Mouse (Mus musculus) forebrain, postnatal 0 days (tissue): ENCODE data around the gene Dmrtc2. TPM values are rescaled to one million over a fixed set of nuclear protein-coding genes. Genes with fewer than 3 reads are reported as not detected.

Experiments used
- ATAC-seq: fragments of 200-750 bp; cut with Nextera tagmentation; 2 replicates; pipeline ENCODE4 v1.8.0; 2017; ENCODE audit warnings: mild to moderate bottlenecking, moderate library complexity
- DNase-seq: peaks from one replicate; pipeline ENCODE4 v3.0.0-alpha.2; 2015
- H3K27ac ChIP-seq: fragments of 300-500 bp; sonication (generic); 2 replicates; pipeline ENCODE4 v1.5.1; 2014; ENCODE audit warnings: low read depth, mild to moderate bottlenecking, antibody characterized with exemption, low read length, moderate library complexity, mixed read lengths
- H3K27me3 ChIP-seq: fragments of 300-500 bp; sonication (generic); 2 replicates; pipeline ENCODE4 v1.6.1; 2014; ENCODE audit warnings: mild to moderate bottlenecking, low read length, mixed read lengths; ENCODE audit not compliant: insufficient read depth
- H3K36me3 ChIP-seq: fragments of 300-500 bp; sonication (generic); 2 replicates; pipeline ENCODE4 v1.6.1; 2014; ENCODE audit warnings: mild to moderate bottlenecking, moderate library complexity; ENCODE audit not compliant: insufficient read depth
- H3K4me1 ChIP-seq: fragments of 300-500 bp; sonication (generic); 2 replicates; pipeline ENCODE4 v1.6.1; 2014; ENCODE audit warnings: antibody characterized with exemption; ENCODE audit not compliant: insufficient read depth
- H3K4me2 ChIP-seq: fragments of 300-500 bp; sonication (generic); 2 replicates; pipeline ENCODE4 v1.6.1; 2014; ENCODE audit warnings: low read depth, mild to moderate bottlenecking, moderate library complexity
- H3K4me3 ChIP-seq: fragments of 300-500 bp; sonication (generic); 2 replicates; pipeline ENCODE4 v1.5.1; 2014; ENCODE audit warnings: low read depth, low read length, mixed read lengths
- H3K9ac ChIP-seq: fragments of 300-500 bp; sonication (generic); 2 replicates; pipeline ENCODE4 v1.6.1; 2014; ENCODE audit warnings: mild to moderate bottlenecking
- H3K9me3 ChIP-seq: fragments of 300-500 bp; sonication (generic); 2 replicates; pipeline ENCODE4 v1.6.1; 2016; ENCODE audit warnings: low read length
- CTCF ChIP-seq: sonication (generic); IDR thresholded peaks from 2 replicates; pipeline ENCODE4 v1.5.1; 2016; ENCODE audit warnings: antibody characterized with exemption, control low read depth, low read depth
- WGBS: fragments of 180-500 bp; shearing (Covaris S2); extraction: QIAGEN DNeasy Blood & Tissue Kit; methylation state at CpG from one replicate; pipeline ENCODE4 v1.1.7; 2014; 5-methylcytosine and 5-hydroxymethylcytosine counted together
- polyA plus RNA-seq: library from polyadenylated mRNA; unstranded; fragments of >200 nt; fragmentation: Nextera tagmentation; extraction: Ambion mirVana; gene quantifications from 2 replicates; pipeline ENCODE4 v1.2.1, GENCODE M21; 2015
- total RNA-seq: library from RNA; depleted of rRNA; stranded (reverse); fragments of >200 nt; gene quantifications from 2 replicates; pipeline ENCODE4 v1.2.3, GENCODE M21; 2014

Gene Dmrtc2
- total and polyA plus RNA-seq, 2 experiments from 2014 or later = 0.28 TPM; not detected in 1

DNA sequence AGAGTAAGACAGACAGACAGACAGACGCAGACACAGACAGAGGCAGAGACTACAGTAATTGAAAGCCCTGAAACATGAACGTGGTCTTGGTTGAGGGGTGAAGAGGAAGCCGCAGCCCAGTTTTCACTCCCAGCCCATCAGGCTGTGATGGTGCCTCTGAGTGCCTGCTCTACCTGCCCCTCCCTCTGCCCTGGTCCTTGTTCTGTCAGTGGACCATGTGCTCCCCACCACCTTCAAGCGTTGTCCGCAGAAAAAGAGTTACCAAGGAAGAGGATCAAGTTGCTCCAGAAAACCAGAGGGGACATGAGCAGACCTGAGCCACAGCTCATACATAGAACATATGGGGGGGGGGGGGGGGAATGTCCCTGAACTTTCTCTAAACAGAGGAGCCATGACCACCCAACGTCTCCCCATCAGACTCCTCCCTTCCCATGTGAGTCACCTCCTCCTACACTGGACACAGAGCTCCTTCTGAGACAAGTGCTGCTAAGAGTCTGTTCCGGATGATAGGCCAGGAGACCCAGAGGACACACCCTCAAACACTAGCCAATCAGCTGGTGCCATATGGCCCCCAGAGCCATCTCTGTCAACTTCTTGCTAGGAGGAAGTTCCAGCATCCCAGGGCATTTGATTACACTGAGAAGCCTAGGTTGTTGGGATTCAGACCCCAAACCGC, 17.2 kb upstream of the Dmrtc2 start:
- TF ChIP-seq CTCF = no peak
- WGBS = 80% methylated on average over 8 of the region's 8 CpGs
- H3K9ac ChIP-seq = no peak overlapping the region
- no peak overlapping the region for H3K4me3 ChIP-seq
- H3K9me3 ChIP-seq = no peaks in the 10 kb centered on the region
- ATAC-seq (no peak), DNase-seq (no peak)
- H3K27ac ChIP-seq = no peak overlapping the region
- H3K27me3 ChIP-seq = no peaks in the 10 kb centered on the region
- no peaks in the 10 kb centered on the region for H3K36me3 ChIP-seq
- no peaks in the 10 kb centered on the region for H3K4me1 ChIP-seq
- H3K4me2 ChIP-seq = no peak overlapping the region

DNA sequence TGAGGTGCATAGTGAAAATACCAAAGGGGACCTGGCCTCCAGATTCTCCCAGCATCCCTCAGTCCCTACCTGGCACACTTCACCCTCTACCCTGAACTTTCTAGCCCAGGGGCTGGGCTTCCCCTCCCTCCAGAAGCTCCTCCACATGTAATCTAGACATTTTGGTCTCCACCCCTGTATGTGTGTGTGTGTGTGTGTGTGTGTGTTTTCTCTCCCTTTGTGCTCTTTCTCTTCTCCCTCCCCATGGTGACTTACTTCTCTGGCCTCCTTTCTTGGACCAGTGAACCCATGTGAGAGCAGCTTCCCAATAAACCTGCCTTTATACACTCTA, 16.7 kb upstream of the Dmrtc2 start:
- H3K4me2 ChIP-seq = no peak overlapping the region
- no peaks in the 10 kb centered on the region for H3K27me3 ChIP-seq
- no peak overlapping the region for H3K9ac ChIP-seq
- TF ChIP-seq CTCF = no peak
- H3K27ac ChIP-seq = no peak overlapping the region
- DNase-seq (no peak), ATAC-seq (no peak)
- no peaks in the 10 kb centered on the region for H3K36me3 ChIP-seq
- no peaks in the 10 kb centered on the region for H3K9me3 ChIP-seq
- no peaks in the 10 kb centered on the region for H3K4me1 ChIP-seq
- no peak overlapping the region for H3K4me3 ChIP-seq

DNA sequence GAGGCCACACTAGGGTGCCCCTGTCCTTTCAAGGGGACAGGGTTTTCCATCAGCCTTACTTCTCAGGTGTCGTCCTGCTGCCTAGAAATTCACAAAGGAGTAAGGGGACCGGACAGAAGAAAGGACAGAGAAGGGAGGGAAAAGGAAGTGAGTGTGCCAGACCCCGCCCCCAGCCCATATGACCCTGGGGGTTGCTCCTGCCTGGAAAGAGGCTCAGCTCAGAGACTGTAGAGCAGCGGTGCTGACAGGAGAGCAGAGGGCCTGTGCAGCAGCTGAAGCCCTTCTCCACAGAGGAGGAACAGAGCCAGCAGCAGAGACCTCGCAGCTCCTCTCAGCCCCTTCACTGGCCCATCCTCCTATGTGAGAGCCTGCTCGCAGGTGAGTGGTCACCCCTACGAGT, 16.2 kb upstream of the Dmrtc2 start:
- Histone ChIP-seq H3K4me2 (no peak overlapping the region), H3K9me3 (no peaks in the 10 kb centered on the region), H3K27ac (no peak overlapping the region), H3K9ac (no peak overlapping the region), H3K4me1 (no peaks in the 10 kb centered on the region), H3K27me3 (no peaks in the 10 kb centered on the region), H3K36me3 (no peaks in the 10 kb centered on the region), H3K4me3 (no peak overlapping the region)
- WGBS = 48% methylated on average over 7 of the region's 7 CpGs
- no peak for TF ChIP-seq CTCF
- no peak for ATAC-seq
- no peak for DNase-seq

DNA sequence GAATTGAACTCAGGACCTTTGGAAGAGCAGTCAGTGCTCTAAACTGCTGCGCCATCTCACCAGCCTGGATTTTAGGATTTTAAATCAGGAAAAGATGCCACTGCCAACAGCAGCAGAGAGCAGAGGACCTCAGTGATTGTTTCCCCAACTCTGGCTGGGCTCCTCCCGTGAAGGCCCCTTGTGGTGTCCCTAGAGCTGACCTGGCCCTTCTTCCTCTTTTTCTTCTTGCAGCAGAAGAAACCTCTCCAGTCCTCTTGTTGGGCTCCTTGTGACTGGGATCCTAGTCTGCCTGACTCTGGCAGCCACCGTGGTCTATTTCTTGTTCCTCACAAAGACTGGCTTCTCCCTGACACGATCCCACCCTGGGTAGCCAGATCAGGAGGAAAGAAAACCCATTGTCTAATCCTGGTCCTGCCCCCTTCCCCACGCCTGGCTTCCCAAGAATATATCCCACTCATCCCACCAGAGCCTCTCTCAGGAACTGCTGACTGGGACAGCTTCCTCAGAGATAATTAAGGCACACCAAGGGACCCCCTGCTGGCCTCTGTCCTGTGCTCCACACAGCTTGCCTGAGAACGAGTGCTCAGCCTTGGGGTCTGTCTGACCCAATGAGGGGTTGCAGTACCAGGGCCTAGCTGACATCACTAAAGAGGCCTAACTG, 13.3 kb upstream of the Dmrtc2 start:
- H3K4me2 ChIP-seq = no peak overlapping the region
- TF ChIP-seq CTCF = no peak
- no peak overlapping the region for H3K9ac ChIP-seq
- H3K4me1 ChIP-seq = no peaks in the 10 kb centered on the region
- no peaks in the 10 kb centered on the region for H3K27me3 ChIP-seq
- H3K9me3 ChIP-seq = no peaks in the 10 kb centered on the region
- H3K36me3 ChIP-seq = no peaks in the 10 kb centered on the region
- H3K27ac ChIP-seq = no peak overlapping the region
- 27% methylated on average over 6 of the region's 6 CpGs for WGBS
- ATAC-seq (no peak), DNase-seq (no peak)
- H3K4me3 ChIP-seq = no peak overlapping the region

DNA sequence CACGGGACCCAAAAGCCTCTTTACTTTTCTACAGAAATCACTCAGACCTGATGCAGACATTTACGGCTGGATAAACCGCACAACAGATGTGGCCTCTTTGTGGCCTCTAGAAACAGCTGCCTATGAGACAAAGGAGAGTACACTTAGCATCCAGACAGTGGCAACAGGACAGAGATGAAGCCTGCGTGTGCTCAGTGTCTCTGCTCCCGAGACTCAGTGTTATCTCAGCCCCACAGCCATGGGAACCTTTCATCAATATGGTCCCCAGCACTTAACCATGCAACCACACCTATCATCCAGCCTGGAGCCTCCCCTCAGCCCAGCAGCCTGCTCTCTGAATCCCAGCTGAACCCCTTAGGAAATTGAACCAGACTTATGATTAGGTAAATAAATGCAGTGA, 10.6 kb upstream of the Dmrtc2 start:
- TF ChIP-seq CTCF = no peak

DNA sequence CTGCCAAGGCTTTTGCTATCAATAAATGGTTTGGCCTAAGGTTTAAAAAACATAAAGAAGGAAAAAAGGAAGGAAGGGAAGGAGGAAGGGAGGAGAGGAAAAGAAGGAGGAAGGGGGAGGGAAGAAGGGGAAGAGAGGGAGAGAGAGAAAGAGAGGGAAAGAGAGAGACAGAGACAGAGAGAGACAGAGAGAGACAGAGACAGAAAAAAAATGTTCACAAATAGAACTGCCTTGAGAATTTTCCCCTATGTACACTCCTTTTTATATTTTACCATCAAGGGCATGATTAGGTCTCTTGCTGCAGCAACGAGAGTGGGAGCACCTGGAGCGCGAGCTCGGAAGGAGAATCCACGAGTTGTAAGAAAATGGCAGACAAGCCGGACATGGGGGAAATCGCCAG, 7.9 kb upstream of the Dmrtc2 start, which contains the start of gene Gm9844:
Gene Gm9844 (plus strand): TSS at position 301 of the 400 bp plus-strand sequence.
- Histone ChIP-seq H3K4me2 (no peak within 1 kb of the TSS), H3K27me3 (no peaks in the 10 kb centered on the region), H3K9me3 (no peaks in the 10 kb centered on the region), H3K4me3 (no peak within 1 kb of the TSS), H3K4me1 (no peaks in the 10 kb centered on the region), H3K9ac (no peak within 1 kb of the TSS), H3K27ac (no peak within 1 kb of the TSS), H3K36me3 (no peaks in the 10 kb centered on the region)
- 85% methylated on average over 7 of the region's 7 CpGs for whole genome bisulfite sequencing
- DNase-seq (no peak), ATAC-seq (no peak)
- no peak for TF ChIP-seq CTCF

More for the DNA sequence above, 10.6 kb upstream of the Dmrtc2 start:
- Histone ChIP-seq H3K9me3 (no peaks in the 10 kb centered on the region), H3K4me3 (no peak overlapping the region), H3K27me3 (no peaks in the 10 kb centered on the region), H3K36me3 (no peaks in the 10 kb centered on the region), H3K4me2 (no peak overlapping the region), H3K4me1 (no peaks in the 10 kb centered on the region), H3K9ac (no peak overlapping the region), H3K27ac (no peak overlapping the region)
- DNase-seq = no peak
- WGBS = 78% methylated on average over 5 of the region's 5 CpGs
- ATAC-seq = no peak

DNA sequence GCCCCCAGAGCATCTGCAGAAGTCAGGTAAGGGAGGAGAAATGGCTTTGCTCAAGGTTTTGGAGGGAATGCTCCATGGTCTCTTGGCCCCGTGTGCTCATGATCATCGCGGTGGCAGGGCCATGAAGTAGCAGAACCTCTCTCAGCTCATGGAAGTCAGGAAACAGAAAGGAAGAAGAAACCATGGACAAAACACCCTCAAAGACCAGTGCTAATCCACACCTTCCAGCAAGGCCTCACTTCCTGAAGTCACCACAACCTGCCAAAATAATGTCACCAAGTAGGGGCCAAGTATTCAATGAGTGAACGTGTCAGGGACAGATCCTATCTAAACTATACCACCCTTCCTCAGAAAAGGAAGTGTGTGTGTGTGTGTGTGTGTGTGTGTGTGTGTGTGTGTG, 7.0 kb upstream of the Dmrtc2 start:
- no peaks in the 10 kb centered on the region for H3K9me3 ChIP-seq
- no peaks in the 10 kb centered on the region for H3K36me3 ChIP-seq
- WGBS = 91% methylated on average over 4 of the region's 4 CpGs
- no peak overlapping the region for H3K4me2 ChIP-seq
- no peak overlapping the region for H3K27ac ChIP-seq
- no peak for TF ChIP-seq CTCF
- ATAC-seq (no peak), DNase-seq (no peak)
- H3K9ac ChIP-seq = no peak overlapping the region
- H3K4me3 ChIP-seq = no peak overlapping the region
- H3K27me3 ChIP-seq = no peaks in the 10 kb centered on the region
- H3K4me1 ChIP-seq = no peaks in the 10 kb centered on the region
